Mouse (Mus musculus): ENCODE measurements around the gene Afg3l1. TPM values are rescaled to one million over a fixed set of nuclear protein-coding genes. Genes with fewer than 3 reads are reported as not detected.
"Not testable (repeated sequence)": the region's sequence is repeated elsewhere in the genome, so short reads cannot be mapped to it uniquely, and the experiment has no call there.

Afg3l1 gene
- 10 to 100 TPM; 33.4 to 34.0 TPM for total RNA-seq (2021)

DNA sequence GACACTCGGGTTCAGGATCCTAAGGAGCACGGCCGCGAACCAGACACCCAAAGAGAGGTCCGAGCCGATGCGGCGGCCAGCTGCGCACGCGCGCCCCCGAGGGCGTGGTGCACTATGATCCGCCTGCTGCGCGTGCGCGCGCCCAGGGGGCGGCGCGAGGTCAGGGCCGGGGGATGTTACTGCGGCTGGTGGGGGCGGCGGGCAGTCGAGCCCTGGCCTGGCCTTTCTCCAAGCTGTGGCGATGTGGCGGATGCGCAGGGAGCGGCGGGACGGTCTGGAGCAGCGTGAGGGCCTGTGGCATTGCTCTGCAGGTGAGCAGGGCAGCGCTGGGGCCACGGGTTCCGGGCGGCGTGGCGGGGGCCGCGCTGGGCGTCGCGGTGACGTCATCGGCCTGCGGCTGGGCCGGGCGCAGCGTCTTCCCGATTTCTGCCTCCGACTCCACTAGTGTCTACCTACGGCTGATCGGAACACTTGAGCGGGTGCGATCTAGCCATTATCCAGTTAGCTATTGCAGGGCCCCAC is at the start of gene Afg3l1:
Gene Afg3l1, plus strand, starts transcription at position 167 of the 522 bp plus-strand sequence.
- DNase-seq (ENCODE audit: low spot score in 2 of 2): peak; percentile 94 to 96
- intact Hi-C loops (cut with DNase I): loop anchor here (2.0 kb wide), 1 partner anchor 35 kb away; no protein-coding TSS in a partner anchor

DNA sequence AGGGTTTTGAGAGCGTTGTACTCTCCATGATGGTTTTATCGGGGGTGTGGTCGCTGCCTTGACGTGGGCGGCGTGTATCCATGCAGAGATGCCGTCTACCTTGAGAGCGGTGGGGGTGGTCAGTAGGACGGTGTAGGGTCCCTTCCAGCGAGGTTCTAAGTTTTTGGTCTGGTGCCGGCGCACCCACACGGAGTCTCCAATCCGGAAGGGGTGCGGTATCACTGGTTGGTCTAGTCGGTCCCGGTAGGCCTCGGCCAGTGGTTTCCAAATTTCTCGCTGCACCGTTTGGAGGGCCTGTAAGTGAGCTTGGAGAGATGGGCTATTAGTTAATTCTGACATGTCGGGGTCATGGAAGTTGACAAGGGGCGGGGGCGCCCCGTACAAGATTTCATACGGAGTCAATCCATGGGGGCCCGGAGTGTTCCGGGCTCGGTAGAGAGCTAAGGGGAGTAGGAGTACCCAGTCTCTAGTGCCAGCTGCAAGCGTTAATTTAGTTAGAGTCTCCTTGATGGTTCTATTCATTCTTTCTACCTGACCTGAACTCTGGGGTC is 49.3 kb upstream of the Afg3l1 start:
- DNase-seq (ENCODE audit: low spot score in 2 of 2): no peak
- intact Hi-C loops (cut with DNase I): no loop called here

GRCm38 (mm10) chr8:123428939-123429721 is 48.6 kb upstream of the Afg3l1 start:
- intact Hi-C loops (cut with DNase I): no loop called here
- no peak for DNase-seq (ENCODE audit: low spot score in 2 of 2)

GRCm38 (mm10) chr8:123429722-123430013 is 48.0 kb upstream of the Afg3l1 start:
- DNase-seq (ENCODE audit: low spot score in 2 of 2); intact Hi-C loops (cut with DNase I): not testable (repeated sequence)

DNA sequence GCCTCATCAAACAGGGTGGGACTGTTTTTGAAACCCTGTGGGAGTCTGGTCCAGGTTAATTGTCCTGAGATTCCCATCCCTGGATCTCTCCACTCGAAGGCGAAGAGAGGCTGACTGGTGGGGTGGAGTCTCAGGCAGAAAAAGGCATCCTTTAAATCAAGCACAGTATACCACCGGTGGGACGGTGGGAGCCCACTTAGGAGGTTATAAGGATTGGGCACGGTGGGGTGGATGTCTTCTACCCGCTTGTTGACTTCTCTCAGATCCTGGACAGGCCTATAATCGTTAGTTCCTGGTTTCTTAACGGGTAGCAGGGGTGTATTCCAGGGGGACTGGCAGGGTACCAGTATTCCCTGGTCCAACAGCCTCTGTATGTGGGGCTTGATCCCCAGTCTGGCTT is 46.8 kb upstream of the Afg3l1 start:
- intact Hi-C loops (cut with DNase I); DNase-seq (ENCODE audit: low spot score in 2 of 2): not testable (repeated sequence)

GRCm38 (mm10) chr8:123431616-123432365 is 45.9 kb upstream of the Afg3l1 start:
- no peak for DNase-seq (ENCODE audit: low spot score in 2 of 2)
- intact Hi-C loops (cut with DNase I): no loop called here

DNA sequence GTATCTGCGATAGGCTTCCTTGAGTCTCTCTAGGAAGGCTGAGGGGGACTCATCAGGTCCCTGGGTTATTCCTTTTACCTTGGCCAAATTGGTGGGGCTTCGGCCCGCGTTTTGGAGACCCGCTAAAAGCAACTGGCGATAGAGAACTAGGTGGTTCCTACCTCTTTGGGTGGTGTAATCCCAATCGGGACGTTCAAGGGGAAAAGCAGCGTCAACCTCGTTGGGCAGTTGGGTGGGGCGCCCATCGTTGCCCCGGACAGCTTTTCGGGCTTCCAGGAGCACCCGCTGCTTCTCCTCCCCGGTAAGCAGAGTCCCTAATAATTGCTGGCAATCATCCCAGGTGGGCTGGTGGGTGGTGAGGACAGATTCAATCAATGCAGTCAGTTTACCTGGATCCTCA is 45.3 kb upstream of the Afg3l1 start:
- no peak for DNase-seq (ENCODE audit: low spot score in 2 of 2)
- intact Hi-C loops (cut with DNase I): no loop called here

DNA sequence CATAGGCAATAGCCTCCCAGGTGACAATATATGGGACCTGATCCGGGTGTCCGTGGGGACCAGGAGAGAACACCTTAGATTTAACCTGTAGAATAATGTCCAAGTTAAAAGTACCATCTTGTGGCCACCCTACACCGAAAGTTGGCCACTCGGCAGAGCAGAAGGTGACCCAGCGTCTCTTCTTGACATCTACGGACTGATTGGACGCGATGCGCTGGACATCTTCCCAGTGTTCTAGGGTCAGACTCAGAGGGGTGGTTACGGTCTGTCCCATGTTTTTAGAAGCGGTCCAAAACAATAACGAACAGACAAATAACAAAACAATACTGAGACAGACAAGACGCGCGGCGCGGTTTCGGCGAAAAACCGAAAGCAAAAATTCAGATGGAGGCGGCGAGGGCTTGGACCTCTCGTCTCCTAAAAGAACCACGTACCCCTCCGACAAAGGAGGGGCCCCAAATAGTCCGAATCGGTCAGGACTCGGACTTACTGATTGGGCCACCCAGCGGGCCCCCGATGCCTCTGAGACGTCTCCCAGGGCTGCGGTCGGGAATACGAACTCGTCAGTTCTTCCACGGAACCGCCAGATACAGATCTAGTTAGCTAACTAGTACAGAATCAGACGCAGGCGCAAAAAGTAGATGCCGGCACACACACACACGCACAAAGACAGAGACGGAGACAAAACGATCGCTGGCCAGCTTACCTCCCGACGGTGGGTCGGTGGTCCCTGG is 44.3 kb upstream of the Afg3l1 start:
- intact Hi-C loops (cut with DNase I); DNase-seq (ENCODE audit: low spot score in 2 of 2): not testable (repeated sequence)

DNA sequence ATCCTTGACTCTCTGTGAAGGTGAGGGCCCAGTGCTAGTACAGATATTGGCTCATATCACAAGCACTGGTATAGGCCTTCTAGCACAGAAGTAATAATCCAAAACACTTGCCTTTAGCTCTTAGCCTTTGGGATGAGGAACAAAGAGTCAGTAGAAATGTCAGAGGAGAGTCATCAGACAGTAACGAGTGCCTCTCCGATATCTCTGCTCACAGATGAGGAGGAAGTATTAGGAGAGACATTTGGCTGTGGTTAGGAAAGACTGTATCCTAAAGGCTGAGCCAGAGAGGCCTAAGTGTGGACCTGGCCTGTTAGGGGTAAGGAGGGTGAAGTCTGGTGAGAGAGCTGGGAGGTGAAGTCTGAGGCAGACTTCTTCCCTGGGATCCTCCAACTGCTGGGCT is 35.9 kb upstream of the Afg3l1 start:
- no peak for DNase-seq (ENCODE audit: low spot score in 2 of 2)
- intact Hi-C loops (cut with DNase I): loop anchor here (2.0 kb wide), 1 partner anchor 37 kb away; no protein-coding TSS in a partner anchor

DNA sequence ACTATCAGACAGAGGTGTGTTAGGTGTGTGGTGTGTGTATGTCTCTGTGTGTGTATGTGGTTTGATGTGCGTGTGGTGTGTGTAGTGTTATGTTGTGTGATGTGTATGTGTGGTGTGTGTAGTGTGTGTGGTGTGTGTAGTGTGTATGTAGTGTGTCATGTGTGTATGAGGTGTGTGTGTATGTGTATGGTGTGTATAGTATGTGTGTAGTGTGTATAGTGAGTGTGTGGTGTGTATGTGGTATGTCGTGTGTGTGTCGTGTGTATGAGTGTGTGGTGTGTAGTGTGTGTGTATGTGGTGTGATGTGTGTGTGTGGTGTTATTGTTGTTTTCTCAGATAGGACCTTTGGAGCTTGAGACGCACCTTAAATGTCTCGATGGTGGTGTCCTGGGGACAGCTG is 35.4 kb upstream of the Afg3l1 start:
- intact Hi-C loops (cut with DNase I): loop anchor here (2.0 kb wide), 1 partner anchor 36 kb away; no protein-coding TSS in a partner anchor
- no peak for DNase-seq (ENCODE audit: low spot score in 2 of 2)

DNA sequence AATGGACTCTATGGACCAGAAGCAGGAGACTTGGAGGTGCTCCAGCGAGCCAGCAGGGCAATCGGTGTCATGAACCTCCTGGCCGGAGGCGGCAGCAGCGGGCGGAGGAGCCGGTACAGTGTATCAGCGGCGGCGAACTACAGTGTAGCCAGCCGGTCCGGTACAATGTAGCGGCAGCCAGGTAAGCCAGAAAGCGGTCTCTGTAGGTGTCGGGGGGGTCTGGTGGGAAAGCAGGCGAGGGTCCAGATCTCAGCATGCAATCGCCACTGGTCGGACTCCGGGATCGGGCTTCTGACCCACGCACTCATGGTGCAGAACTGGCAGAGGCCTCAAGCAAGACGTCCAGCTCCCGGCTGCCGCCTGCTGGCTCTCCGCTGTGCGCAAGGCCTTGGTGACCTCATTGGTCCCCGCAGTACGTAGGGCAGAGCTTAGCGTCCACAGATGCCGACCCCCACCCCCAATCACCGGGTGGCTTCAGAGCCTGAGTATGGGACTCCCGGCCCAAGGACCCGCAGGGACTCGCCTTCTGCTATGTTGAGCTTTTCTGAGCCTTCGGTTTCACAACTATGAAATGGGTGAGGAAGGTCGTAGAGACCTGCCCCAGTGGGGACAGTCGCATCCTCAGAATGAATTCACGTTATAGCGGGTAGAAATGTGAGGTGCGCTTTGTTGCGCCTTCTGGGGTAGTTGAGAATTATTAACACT is 34.7 kb upstream of the Afg3l1 start:
- peak; percentile 94 to 95 for DNase-seq (ENCODE audit: low spot score in 2 of 2)
- intact Hi-C loops (cut with DNase I): loop anchor here (2.0 kb wide), 1 partner anchor 36 kb away; no protein-coding TSS in a partner anchor

DNA sequence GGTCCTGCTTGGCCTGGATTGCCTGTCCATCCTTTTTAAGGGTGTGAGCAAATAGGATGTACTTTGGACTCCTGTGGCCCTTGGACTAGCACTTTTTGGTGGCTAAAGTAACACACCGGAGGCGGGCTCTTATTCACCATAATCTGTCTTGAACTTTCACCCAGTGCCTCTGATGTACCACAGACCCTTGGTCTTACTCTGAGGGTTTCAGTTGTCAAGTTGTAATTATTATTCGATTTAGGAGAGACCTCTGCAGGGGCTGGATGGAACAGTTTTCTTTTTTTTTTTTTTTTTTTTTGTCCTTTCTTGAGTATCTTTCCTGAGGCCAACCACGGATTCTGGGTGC is 34.2 kb upstream of the Afg3l1 start:
- no peak for DNase-seq (ENCODE audit: low spot score in 2 of 2)
- intact Hi-C loops (cut with DNase I): loop anchor here (2.0 kb wide), 1 partner anchor 35 kb away; no protein-coding TSS in a partner anchor

GRCm38 (mm10) chr8:123444131-123444530 is 33.6 kb upstream of the Afg3l1 start:
- intact Hi-C loops (cut with DNase I): no loop called here

DNA sequence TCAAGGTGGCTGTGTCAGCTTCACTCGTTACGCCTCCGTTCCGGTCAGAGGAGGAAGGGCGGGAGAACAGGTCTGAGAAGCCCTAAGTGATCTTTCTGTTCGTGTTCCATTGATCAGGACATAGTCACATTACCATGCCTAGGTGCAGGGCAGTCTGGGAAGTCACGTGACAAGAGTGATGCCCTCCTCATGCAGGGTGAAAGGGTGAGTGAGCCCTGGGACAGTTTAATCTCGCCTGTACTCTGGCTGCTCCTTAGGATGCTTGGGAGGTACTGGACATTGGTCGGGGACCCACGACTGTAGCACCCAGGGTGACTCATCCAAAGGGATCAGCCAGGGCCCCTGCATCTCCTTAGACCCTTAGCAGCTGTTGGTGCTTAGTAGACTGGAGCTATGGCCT is 31.7 kb upstream of the Afg3l1 start:
- no peak for DNase-seq (ENCODE audit: low spot score in 2 of 2)
- intact Hi-C loops (cut with DNase I): no loop called here

More at GRCm38 (mm10) chr8:123444131-123444530, 33.6 kb upstream of the Afg3l1 start:
- no peak for DNase-seq (ENCODE audit: low spot score in 2 of 2)

- DNase-seq (ENCODE audit: low spot score in 2 of 2): no peak
- intact Hi-C loops (cut with DNase I): no loop called here
Observed at GRCm38 (mm10) chr8:123446799-123447198, 30.9 kb upstream of the Afg3l1 start.

DNA sequence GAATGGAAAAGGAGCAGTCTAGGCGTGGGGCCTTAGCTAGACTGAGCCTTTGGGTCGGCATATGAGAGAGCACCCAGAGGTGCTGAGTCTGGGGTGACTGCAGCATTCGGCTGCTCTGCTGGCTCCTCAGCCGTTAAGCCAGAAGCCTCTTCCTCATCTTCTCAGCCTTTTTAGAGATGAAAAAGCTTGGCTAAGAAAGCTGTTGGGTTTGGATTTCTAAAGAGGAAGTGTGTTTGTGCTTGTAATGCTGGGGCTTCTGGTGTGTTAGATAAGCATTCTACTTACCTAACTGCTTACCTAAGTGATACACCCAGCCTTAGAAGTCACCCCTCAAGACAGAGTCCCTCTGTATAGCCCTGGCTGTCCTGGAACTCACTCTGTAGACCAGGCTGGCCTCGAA is 26.9 kb upstream of the Afg3l1 start:
- intact Hi-C loops (cut with DNase I): no loop called here
- DNase-seq (ENCODE audit: low spot score in 2 of 2): no peak

DNA sequence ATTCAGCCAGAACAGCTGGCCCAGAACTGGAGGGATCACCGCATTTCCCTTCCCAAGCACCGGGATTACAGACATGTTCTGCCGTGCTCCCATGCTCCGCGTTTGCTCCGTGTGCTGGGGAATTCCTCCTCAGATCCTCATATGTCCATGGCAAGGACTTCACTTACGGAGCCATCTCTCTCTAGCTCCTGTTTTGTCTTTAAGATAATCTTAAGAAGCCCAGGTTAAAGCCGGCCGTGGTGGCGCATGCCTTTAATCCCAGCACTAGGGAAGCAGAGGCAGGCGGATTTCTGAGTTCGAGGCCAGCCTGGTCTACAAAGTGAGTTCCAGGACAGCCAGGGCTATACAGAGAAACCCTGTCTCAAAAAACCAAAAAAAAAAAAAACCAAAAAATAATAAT is 26.0 kb upstream of the Afg3l1 start:
- DNase-seq (ENCODE audit: low spot score in 2 of 2); intact Hi-C loops (cut with DNase I): not testable (repeated sequence)

GRCm38 (mm10) chr8:123452149-123452548 is 25.6 kb upstream of the Afg3l1 start:
- DNase-seq (ENCODE audit: low spot score in 2 of 2): no peak
- intact Hi-C loops (cut with DNase I): no loop called here

- intact Hi-C loops (cut with DNase I): no loop called here
- DNase-seq (ENCODE audit: low spot score in 2 of 2): no peak
Observed at GRCm38 (mm10) chr8:123453291-123453690, 24.4 kb upstream of the Afg3l1 start.

Data from left cerebral cortex, postnatal 25 days (tissue).